Mouse (Mus musculus) liver, embryonic 16.5 days (tissue): ENCODE results near the gene Gpr25. TPM values are rescaled to one million over a fixed set of nuclear protein-coding genes. Genes with fewer than 3 reads are reported as not detected.

ENCODE experiments used
- ATAC-seq: fragments of 200-750 bp; cut with Nextera tagmentation; 2 replicates; pipeline ENCODE4 v1.8.0; 2017; ENCODE audit warnings: low read depth, mild to moderate bottlenecking, moderate number of reproducible peaks, moderate library complexity
- H3K27ac ChIP-seq: fragments of 300-500 bp; sonication (generic); 2 replicates; pipeline ENCODE4 v1.5.1; 2014; ENCODE audit warnings: mild to moderate bottlenecking, low read length
- H3K27me3 ChIP-seq: fragments of 300-500 bp; sonication (generic); 2 replicates; pipeline ENCODE4 v1.6.1; 2014; ENCODE audit warnings: low read depth, low read length, mixed read lengths; ENCODE audit not compliant: control insufficient read depth, insufficient read depth
- H3K36me3 ChIP-seq: fragments of 300-500 bp; sonication (generic); 2 replicates; pipeline ENCODE4 v1.6.1; 2014; ENCODE audit warnings: mild to moderate bottlenecking; ENCODE audit not compliant: control insufficient read depth, insufficient read depth
- H3K4me1 ChIP-seq: fragments of 300-500 bp; sonication (generic); 2 replicates; pipeline ENCODE4 v1.6.1; 2014; ENCODE audit warnings: low read depth, low read length, mixed read lengths; ENCODE audit not compliant: control insufficient read depth
- H3K4me2 ChIP-seq: fragments of 300-500 bp; sonication (generic); 2 replicates; pipeline ENCODE4 v1.6.1; 2014; ENCODE audit warnings: low read depth, low read length, mixed read lengths
- H3K4me3 ChIP-seq: fragments of 300-500 bp; sonication (generic); 2 replicates; pipeline ENCODE4 v1.5.1; 2014; ENCODE audit warnings: low read depth, mild to moderate bottlenecking, low read length
- H3K9ac ChIP-seq: fragments of 300-500 bp; sonication (generic); 2 replicates; pipeline ENCODE4 v1.6.1; 2014; ENCODE audit warnings: low read depth, low read length
- H3K9me3 ChIP-seq: fragments of 300-500 bp; sonication (generic); replicated peaks from 2 replicates; pipeline ENCODE4 v1.6.1; 2016; ENCODE audit warnings: low read length; ENCODE audit not compliant: control insufficient read depth
- WGBS: fragments of 180-500 bp; shearing (Covaris S2); extraction: QIAGEN DNeasy Blood & Tissue Kit; methylation state at CpG from one replicate; pipeline ENCODE4 v1.1.7; 2014; ENCODE audit not compliant: insufficient replicate concordance; 5-methylcytosine and 5-hydroxymethylcytosine counted together
- polyA plus RNA-seq: library from polyadenylated mRNA; unstranded; fragments of >200 nt; fragmentation: Nextera tagmentation; extraction: Ambion mirVana; gene quantifications from 2 replicates; pipeline ENCODE4 v1.2.1, GENCODE M21; 2015

Gpr25 gene
- polyA plus RNA-seq, 1 experiment from 2014 or later: not detected

- H3K9ac ChIP-seq: no peak overlapping the region
- no peaks in the 10 kb centered on the region for H3K36me3 ChIP-seq
- no peak overlapping the region for H3K27ac ChIP-seq
- H3K4me2 ChIP-seq: no peak overlapping the region
- H3K4me3 ChIP-seq: no peak overlapping the region
- no peaks in the 10 kb centered on the region for H3K27me3 ChIP-seq
- no peak for ATAC-seq
- 54% methylated on average over 5 of the region's 5 CpGs for WGBS
- no peaks in the 10 kb centered on the region for H3K4me1 ChIP-seq
- H3K9me3 ChIP-seq: no peaks in the 10 kb centered on the region
Measured at GRCm38 (mm10) chr1:136244469-136244868, 16.2 kb downstream of the Gpr25 start.

- Histone ChIP-seq H3K9me3 (no peaks in the 10 kb centered on the region), H3K36me3 (no peaks in the 10 kb centered on the region), H3K4me3 (no peak overlapping the region), H3K27ac (no peak overlapping the region), H3K9ac (no peak overlapping the region), H3K27me3 (no peaks in the 10 kb centered on the region), H3K4me2 (no peak overlapping the region), H3K4me1 (no peaks in the 10 kb centered on the region)
- WGBS: 55% methylated on average over 7 of the region's 7 CpGs
- no peak for ATAC-seq
Measured at GRCm38 (mm10) chr1:136241801-136242200, 18.9 kb downstream of the Gpr25 start.

GRCm38 (mm10) chr1:136238495-136238894 lies 22.2 kb downstream of the Gpr25 start:
- Histone ChIP-seq H3K4me2 (no peak overlapping the region), H3K9me3 (no peaks in the 10 kb centered on the region), H3K36me3 (no peaks in the 10 kb centered on the region), H3K9ac (no peak overlapping the region), H3K4me3 (no peak overlapping the region), H3K4me1 (no peaks in the 10 kb centered on the region), H3K27me3 (peaks cover 22% of the 10 kb centered on the region), H3K27ac (no peak overlapping the region)
- 54% methylated on average over 4 of the region's 4 CpGs for WGBS
- ATAC-seq: no peak

DNA sequence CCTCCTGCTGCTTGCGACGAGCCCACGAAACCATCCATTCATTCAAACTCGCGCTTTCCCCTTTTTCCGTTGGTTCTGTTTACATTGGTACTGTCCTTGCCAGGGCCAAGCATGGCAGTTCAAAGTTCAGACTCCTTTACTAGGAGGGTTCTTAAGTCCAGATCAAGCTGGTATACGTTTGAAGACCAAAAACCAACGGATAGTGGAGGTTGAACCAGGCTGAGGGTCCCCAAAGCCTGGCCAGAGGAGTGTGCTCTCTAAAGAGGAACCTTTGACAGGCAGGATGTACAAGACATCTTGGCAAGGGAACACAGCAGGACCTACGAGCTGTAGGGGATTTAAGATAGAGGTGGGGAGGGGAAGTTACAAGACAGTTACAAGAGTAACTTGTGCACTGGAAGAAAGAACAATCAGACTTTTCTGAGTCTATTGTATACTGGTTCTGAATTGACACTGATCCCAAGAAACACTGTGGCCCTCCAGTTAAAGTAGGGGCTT lies 26.0 kb downstream of the Gpr25 start:
- Histone ChIP-seq H3K27me3 (peaks cover 51% of the 10 kb centered on the region), H3K4me3 (peak overlapping the region; percentile 55), H3K36me3 (no peaks in the 10 kb centered on the region), H3K9ac (no peak overlapping the region), H3K4me2 (peak overlapping the region; percentile 63), H3K9me3 (no peaks in the 10 kb centered on the region), H3K4me1 (no peaks in the 10 kb centered on the region; the same call in 1 of the 2 replicates), H3K27ac (no peak overlapping the region)
- 2% methylated on average over 9 of the region's 9 CpGs for WGBS
- ATAC-seq: no peak

DNA sequence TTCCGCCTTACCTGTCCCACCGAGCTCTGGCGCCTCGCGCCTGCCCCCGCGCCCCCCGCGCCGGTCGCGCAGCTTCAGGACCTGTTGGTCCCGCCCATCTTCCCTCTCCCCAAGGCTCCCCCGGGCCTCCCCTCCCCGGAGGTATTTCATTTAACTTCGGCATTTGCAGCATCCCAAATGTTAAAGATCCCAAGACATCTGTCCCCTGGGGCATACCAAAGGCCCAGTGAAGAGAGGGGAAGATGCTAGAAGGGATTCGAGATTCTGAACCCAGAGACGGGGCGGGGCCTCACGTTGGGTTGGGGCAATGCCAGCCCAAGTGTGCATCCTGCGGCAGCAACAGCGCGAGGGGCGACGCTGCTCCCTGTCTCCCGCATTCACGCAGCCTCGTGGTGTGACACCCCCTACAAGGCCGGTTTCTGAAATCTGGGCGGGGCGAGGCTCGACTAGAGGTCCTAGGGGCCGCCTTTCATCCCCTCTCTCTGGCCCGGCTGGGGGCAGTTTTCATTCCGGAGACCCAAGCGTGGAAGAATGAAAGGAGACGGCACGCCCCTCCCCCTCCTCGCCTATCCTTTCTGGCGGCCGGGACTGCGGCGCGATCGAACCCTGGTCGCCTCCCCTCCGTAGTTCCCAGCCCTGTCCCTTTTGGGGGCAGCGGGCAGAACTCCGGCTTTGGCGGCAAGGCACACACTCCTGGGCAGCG lies 26.6 kb downstream of the Gpr25 start, which contains the start of gene Inava:
Gene Inava (minus strand): TSS at position 373 of the 703 bp plus-strand sequence.
- Histone ChIP-seq H3K4me1 (peaks cover 2% of the 10 kb centered on the region; the same call in 1 of the 2 replicates), H3K9me3 (no peaks in the 10 kb centered on the region), H3K4me3 (peak within 1 kb of the TSS; percentile 55), H3K36me3 (no peaks in the 10 kb centered on the region), H3K27me3 (peaks cover 51% of the 10 kb centered on the region), H3K27ac (no peak within 1 kb of the TSS), H3K4me2 (peak within 1 kb of the TSS; percentile 63), H3K9ac (0 out of 2 replicates have a peak within 1 kb of the TSS, but pooled peaks have one; percentile 4)
- WGBS: 1% methylated on average over 51 of the region's 51 CpGs
- ATAC-seq: peak; percentile 32; the same call in 1 of the 2 replicates

- WGBS: 3% methylated on average over 23 of the region's 23 CpGs
- H3K9me3 ChIP-seq: no peaks in the 10 kb centered on the region
- H3K27ac ChIP-seq: no peak overlapping the region
- ATAC-seq: no peak
- peaks cover 51% of the 10 kb centered on the region for H3K27me3 ChIP-seq
- H3K4me1 ChIP-seq: peaks cover 2% of the 10 kb centered on the region; the same call in 1 of the 2 replicates
- peak overlapping the region; percentile 63 for H3K4me2 ChIP-seq
- no peak overlapping the region for H3K9ac ChIP-seq
- no peaks in the 10 kb centered on the region for H3K36me3 ChIP-seq
- peak overlapping the region; percentile 55 for H3K4me3 ChIP-seq
Measured at GRCm38 (mm10) chr1:136232986-136233790, 27.5 kb downstream of the Gpr25 start.

- Histone ChIP-seq H3K27me3 (peaks cover 51% of the 10 kb centered on the region), H3K27ac (no peak overlapping the region), H3K36me3 (no peaks in the 10 kb centered on the region), H3K4me1 (peaks cover 2% of the 10 kb centered on the region; the same call in 1 of the 2 replicates), H3K4me3 (no peak overlapping the region), H3K9ac (no peak overlapping the region), H3K4me2 (no peak overlapping the region), H3K9me3 (no peaks in the 10 kb centered on the region)
- 4% methylated on average over 9 of the region's 9 CpGs for WGBS
- no peak for ATAC-seq
Measured at GRCm38 (mm10) chr1:136232285-136232926, 28.3 kb downstream of the Gpr25 start.

- no peaks in the 10 kb centered on the region for H3K9me3 ChIP-seq
- no peaks in the 10 kb centered on the region for H3K36me3 ChIP-seq
- peaks cover 51% of the 10 kb centered on the region for H3K27me3 ChIP-seq
- no peak overlapping the region for H3K4me3 ChIP-seq
- no peak for ATAC-seq
- H3K4me2 ChIP-seq: no peak overlapping the region
- H3K9ac ChIP-seq: no peak overlapping the region
- no peak overlapping the region for H3K27ac ChIP-seq
- 16% methylated on average over 6 of the region's 6 CpGs for WGBS
- peaks cover 2% of the 10 kb centered on the region; the same call in 1 of the 2 replicates for H3K4me1 ChIP-seq
Measured at GRCm38 (mm10) chr1:136231596-136231995, 29.1 kb downstream of the Gpr25 start.
